Mouse (Mus musculus) forebrain, embryonic 14.5 days (tissue): ENCODE measurements at regions not wholly inside any gene's neighbourhood (a gene's known extent, or its start where the extent isn't known, plus 50 kb on each side); places are given as distances from the start of the nearest gene placed in this dataset.
A peak's percentile ranks its signal among the peaks of the same experiment; 100 is the strongest.

Experiments used
- ATAC-seq: fragments of 200-750 bp; cut with Nextera tagmentation; 2 replicates; pipeline ENCODE4 v1.8.0; 2017; ENCODE audit warnings: mild to moderate bottlenecking, moderate library complexity
- DNase-seq: peaks from one replicate; pipeline ENCODE4 v3.0.0-alpha.2; 2015; ENCODE audit warnings: low spot score
- H3K27ac ChIP-seq: fragments of 300-500 bp; sonication (generic); 2 replicates; pipeline ENCODE4 v1.5.1; 2014; ENCODE audit warnings: low read depth, mild to moderate bottlenecking, control low read depth, low read length, moderate library complexity
- H3K27me3 ChIP-seq: fragments of 300-500 bp; sonication (generic); replicated peaks from 2 replicates; pipeline ENCODE4 v1.6.1; 2014; ENCODE audit warnings: low read length, control low read depth, mixed read lengths; ENCODE audit not compliant: control insufficient read depth, insufficient read depth
- H3K36me3 ChIP-seq: fragments of 300-500 bp; sonication (generic); 2 replicates; pipeline ENCODE4 v1.6.1; 2014; ENCODE audit warnings: low read length, control low read depth; ENCODE audit not compliant: control insufficient read depth, insufficient read depth
- H3K4me1 ChIP-seq: fragments of 300-500 bp; sonication (generic); 2 replicates; pipeline ENCODE4 v1.6.1; 2014; ENCODE audit warnings: antibody characterized with exemption, low read length, control low read depth; ENCODE audit not compliant: control insufficient read depth, insufficient read depth
- H3K4me2 ChIP-seq: fragments of 300-500 bp; sonication (generic); 2 replicates; pipeline ENCODE4 v1.6.1; 2014; ENCODE audit warnings: mild to moderate bottlenecking, control low read depth, low read length
- H3K4me3 ChIP-seq: fragments of 300-500 bp; sonication (generic); 2 replicates; pipeline ENCODE4 v1.5.1; 2014; ENCODE audit warnings: low read depth, low read length, control low read depth
- H3K9ac ChIP-seq: fragments of 300-500 bp; sonication (generic); 2 replicates; pipeline ENCODE4 v1.6.1; 2014; ENCODE audit warnings: mild to moderate bottlenecking, low read length, control low read depth, moderate library complexity
- H3K9me3 ChIP-seq: fragments of 300-500 bp; sonication (generic); replicated peaks from 2 replicates; pipeline ENCODE4 v1.6.1; 2016; ENCODE audit warnings: low read length, control low read depth, mixed read lengths; ENCODE audit not compliant: control insufficient read depth
- WGBS: fragments of 180-500 bp; shearing (Covaris S2); extraction: QIAGEN DNeasy Blood & Tissue Kit; methylation state at CpG from one replicate; pipeline ENCODE4 v1.1.7; 2014; 5-methylcytosine and 5-hydroxymethylcytosine counted together

GRCm38 (mm10) chr1:120667776-120668175, 65.6 kb downstream of the En1 start:
- ATAC-seq (no peak), DNase-seq (no peak)
- Histone ChIP-seq H3K4me3 (no peak overlapping the region), H3K9ac (no peak overlapping the region), H3K4me2 (no peak overlapping the region), H3K27ac (no peak overlapping the region), H3K27me3 (no peaks in the 10 kb centered on the region), H3K36me3 (no peaks in the 10 kb centered on the region), H3K9me3 (no peaks in the 10 kb centered on the region), H3K4me1 (no peaks in the 10 kb centered on the region)
- WGBS, result 74% methylated on average over 1 of the region's 1 CpGs

GRCm38 (mm10) chr1:120683532-120684245, 81.5 kb downstream of the En1 start:
- H3K27ac ChIP-seq, result no peak overlapping the region
- H3K4me1 ChIP-seq, result no peaks in the 10 kb centered on the region
- WGBS, result 72% methylated on average over 12 of the region's 12 CpGs
- ATAC-seq (no peak), DNase-seq (no peak)
- no peak overlapping the region for H3K4me2 ChIP-seq
- no peak overlapping the region for H3K9ac ChIP-seq
- H3K27me3 ChIP-seq, result no peaks in the 10 kb centered on the region
- no peaks in the 10 kb centered on the region for H3K36me3 ChIP-seq
- H3K4me3 ChIP-seq, result no peak overlapping the region
- no peaks in the 10 kb centered on the region for H3K9me3 ChIP-seq

DNA sequence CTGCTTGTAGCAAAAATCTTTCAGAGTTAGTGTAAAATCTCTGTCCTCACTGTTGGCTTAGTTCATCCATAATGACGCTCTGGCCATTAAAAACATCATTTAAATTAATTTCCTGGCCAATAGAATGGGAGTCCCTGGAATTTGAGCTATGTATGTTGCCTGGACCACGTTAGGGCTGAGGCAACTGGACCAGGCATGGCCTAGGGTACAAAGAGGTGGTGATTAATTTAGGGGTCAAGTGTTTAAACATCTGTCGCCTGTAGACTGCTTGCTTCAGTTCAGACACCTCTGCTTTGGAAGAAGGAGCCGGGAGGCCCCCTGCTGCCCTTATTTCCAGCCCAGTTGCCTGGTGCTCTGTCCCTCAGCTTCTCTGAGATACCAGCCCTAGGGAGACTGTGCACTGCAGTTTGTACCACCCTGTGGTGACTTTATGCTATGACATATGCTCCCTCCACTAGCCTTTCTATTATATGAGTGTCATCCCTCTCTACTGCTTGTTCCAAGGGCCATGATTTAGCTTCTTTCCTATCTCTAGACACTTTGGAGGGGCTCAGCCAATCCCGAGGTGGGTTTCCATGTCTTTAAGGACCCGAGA, 83.5 kb downstream of the En1 start:
- DNase-seq (no peak), ATAC-seq (no peak)
- WGBS, result 50% methylated on average over 6 of the region's 6 CpGs
- H3K36me3 ChIP-seq, result no peaks in the 10 kb centered on the region
- no peak overlapping the region for H3K4me2 ChIP-seq
- no peak overlapping the region for H3K27ac ChIP-seq
- H3K4me3 ChIP-seq, result no peak overlapping the region
- no peak overlapping the region for H3K9ac ChIP-seq
- no peaks in the 10 kb centered on the region for H3K9me3 ChIP-seq
- H3K4me1 ChIP-seq, result no peaks in the 10 kb centered on the region
- no peaks in the 10 kb centered on the region for H3K27me3 ChIP-seq

- Histone ChIP-seq H3K27ac (no peak overlapping the region), H3K4me2 (no peak overlapping the region), H3K9me3 (no peaks in the 10 kb centered on the region), H3K4me3 (no peak overlapping the region), H3K36me3 (no peaks in the 10 kb centered on the region), H3K9ac (no peak overlapping the region), H3K4me1 (no peaks in the 10 kb centered on the region), H3K27me3 (no peaks in the 10 kb centered on the region)
- WGBS, result 80% methylated on average over 2 of the region's 2 CpGs
- ATAC-seq, result no peak
- DNase-seq, result no peak
Observed at GRCm38 (mm10) chr1:120691571-120691970, 89.4 kb downstream of the En1 start.

GRCm38 (mm10) chr1:120698189-120698588, 96.0 kb downstream of the En1 start:
- no peaks in the 10 kb centered on the region for H3K36me3 ChIP-seq
- WGBS, result 69% methylated on average over 4 of the region's 4 CpGs
- no peak overlapping the region for H3K4me3 ChIP-seq
- no peak overlapping the region for H3K9ac ChIP-seq
- H3K4me1 ChIP-seq, result no peaks in the 10 kb centered on the region
- H3K9me3 ChIP-seq, result no peaks in the 10 kb centered on the region
- ATAC-seq (no peak), DNase-seq (no peak)
- H3K27me3 ChIP-seq, result no peaks in the 10 kb centered on the region
- H3K27ac ChIP-seq, result no peak overlapping the region
- no peak overlapping the region for H3K4me2 ChIP-seq

DNA sequence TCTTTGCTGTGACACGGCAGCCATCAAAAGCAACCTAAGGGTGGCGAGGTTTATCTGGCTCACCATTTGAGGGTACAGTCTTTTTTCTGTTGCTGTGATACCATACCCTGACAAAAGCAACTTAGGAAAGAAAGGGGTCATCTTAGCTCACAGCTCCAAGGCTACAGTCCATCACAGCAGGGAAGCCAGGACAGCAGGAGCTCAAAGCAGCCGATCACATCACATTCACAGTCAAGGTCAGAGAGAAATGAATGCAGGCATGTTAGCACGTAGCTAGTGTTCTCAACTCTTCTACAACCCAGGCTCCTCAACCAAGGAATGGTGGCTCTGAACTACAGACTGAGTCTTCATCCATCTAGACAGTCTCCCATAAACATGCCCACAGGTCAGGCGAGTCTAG, 102.0 kb downstream of the En1 start:
- no peaks in the 10 kb centered on the region for H3K27me3 ChIP-seq
- DNase-seq, result no peak
- H3K36me3 ChIP-seq, result no peaks in the 10 kb centered on the region
- WGBS, result 55% methylated on average over 5 of the region's 5 CpGs
- no peaks in the 10 kb centered on the region for H3K4me1 ChIP-seq
- no peaks in the 10 kb centered on the region for H3K9me3 ChIP-seq
- H3K4me2 ChIP-seq, result no peak overlapping the region
- no peak for ATAC-seq
- no peak overlapping the region for H3K4me3 ChIP-seq
- H3K9ac ChIP-seq, result no peak overlapping the region
- no peak overlapping the region for H3K27ac ChIP-seq

DNA sequence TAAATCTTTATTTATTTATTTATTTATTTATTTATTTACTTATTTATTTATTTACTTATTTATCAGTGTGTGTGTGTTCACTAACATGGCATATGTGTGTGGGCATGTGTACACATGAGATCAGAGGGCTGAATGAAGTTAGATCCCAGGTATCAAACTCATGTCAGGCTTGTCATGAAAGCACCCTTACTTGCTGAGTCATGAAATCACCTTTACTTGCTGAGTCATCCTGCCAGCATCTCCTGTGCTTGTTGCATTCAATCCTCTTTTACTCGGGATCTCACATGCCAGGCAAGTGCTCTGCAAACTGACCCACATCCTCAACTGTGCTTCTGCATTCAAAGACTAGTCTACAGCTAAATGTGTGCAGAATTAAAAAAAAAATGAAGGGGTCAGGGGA, 103.8 kb downstream of the En1 start:
- 56% methylated on average over 1 of the region's 1 CpGs for WGBS

GRCm38 (mm10) chr1:120708511-120708910, 106.3 kb downstream of the En1 start:
- H3K4me1 ChIP-seq, result no peaks in the 10 kb centered on the region
- H3K27me3 ChIP-seq, result no peaks in the 10 kb centered on the region
- H3K4me3 ChIP-seq, result no peak overlapping the region
- no peaks in the 10 kb centered on the region for H3K9me3 ChIP-seq
- WGBS, result 67% methylated on average over 5 of the region's 5 CpGs
- H3K27ac ChIP-seq, result no peak overlapping the region
- no peak overlapping the region for H3K9ac ChIP-seq
- H3K36me3 ChIP-seq, result no peaks in the 10 kb centered on the region
- no peak overlapping the region for H3K4me2 ChIP-seq
- DNase-seq, result peak; percentile 22
- no peak for ATAC-seq

More for the DNA sequence above, 103.8 kb downstream of the En1 start:
- Histone ChIP-seq H3K4me1 (no peaks in the 10 kb centered on the region), H3K9me3 (no peaks in the 10 kb centered on the region), H3K4me3 (no peak overlapping the region), H3K9ac (no peak overlapping the region), H3K27ac (no peak overlapping the region), H3K27me3 (no peaks in the 10 kb centered on the region), H3K36me3 (no peaks in the 10 kb centered on the region), H3K4me2 (no peak overlapping the region)
- DNase-seq (no peak), ATAC-seq (no peak)

- H3K9me3 ChIP-seq, result no peaks in the 10 kb centered on the region
- H3K36me3 ChIP-seq, result no peaks in the 10 kb centered on the region
- no peak overlapping the region for H3K4me3 ChIP-seq
- no peak for ATAC-seq
- no peak overlapping the region for H3K9ac ChIP-seq
- H3K27ac ChIP-seq, result no peak overlapping the region
- H3K4me2 ChIP-seq, result no peak overlapping the region
- H3K27me3 ChIP-seq, result no peaks in the 10 kb centered on the region
- H3K4me1 ChIP-seq, result no peaks in the 10 kb centered on the region
- 84% methylated on average over 9 of the region's 9 CpGs for WGBS
- DNase-seq, result no peak
Observed at GRCm38 (mm10) chr1:120715105-120715877, 113.1 kb downstream of the En1 start.
